Mouse (Mus musculus) gastrocnemius, postnatal 10 days (tissue): ENCODE measurements around the gene Muc4. TPM values are rescaled to one million over a fixed set of nuclear protein-coding genes. Genes with fewer than 3 reads are reported as not detected.

Source experiments
- DNase-seq: peaks from one replicate; pipeline ENCODE4 v3.0.0; 2021; ENCODE audit warnings: mixed read lengths
- total RNA-seq, 2 experiments: library from RNA; stranded (reverse); gene quantifications; 2 replicates each; pipeline ENCODE4 v1.2.3; 2021

Gene Muc4
- total RNA-seq, 2 experiments from 2014 or later = 0.07 to 0.47 TPM

DNA sequence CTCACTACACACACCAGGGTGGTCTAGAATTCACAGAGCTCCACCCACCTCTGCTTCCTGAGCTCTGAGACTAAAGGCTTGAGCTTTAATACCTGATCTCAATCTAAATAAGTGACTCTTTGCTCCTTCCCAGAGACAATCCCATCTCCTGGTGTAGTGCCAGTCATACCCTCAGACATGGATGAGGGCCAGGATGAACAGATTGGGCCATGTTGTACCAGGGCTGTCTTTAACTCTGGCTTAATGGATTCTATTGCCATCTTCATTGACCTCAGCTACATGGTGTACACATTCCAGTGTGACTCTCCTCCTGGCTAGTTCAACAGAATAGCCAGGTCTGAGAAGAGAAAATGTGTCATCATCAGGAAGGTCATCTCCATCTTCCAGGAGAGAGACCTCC lies 9.2 kb upstream of the Muc4 start:
- no peak for DNase-seq

DNA sequence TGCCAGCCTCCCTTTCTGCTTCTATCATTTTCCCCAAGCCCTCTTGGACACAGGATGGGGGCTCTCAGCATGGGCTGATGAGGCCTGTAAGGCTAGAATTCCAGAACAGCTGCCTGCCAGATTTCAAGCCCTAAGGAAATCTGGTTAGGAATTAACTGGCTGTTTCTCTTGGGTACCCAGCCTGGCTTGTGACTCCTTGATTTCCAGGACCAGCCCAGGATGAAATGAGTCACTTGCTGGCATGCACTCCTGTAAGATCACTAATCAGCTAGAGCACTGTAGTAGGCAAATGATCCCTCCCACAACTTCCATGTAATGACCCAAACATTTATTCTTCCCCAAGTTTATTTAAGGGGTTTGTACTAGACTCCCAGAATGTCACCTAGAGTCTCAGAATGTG lies 7.4 kb upstream of the Muc4 start:
- DNase-seq = no peak

DNA sequence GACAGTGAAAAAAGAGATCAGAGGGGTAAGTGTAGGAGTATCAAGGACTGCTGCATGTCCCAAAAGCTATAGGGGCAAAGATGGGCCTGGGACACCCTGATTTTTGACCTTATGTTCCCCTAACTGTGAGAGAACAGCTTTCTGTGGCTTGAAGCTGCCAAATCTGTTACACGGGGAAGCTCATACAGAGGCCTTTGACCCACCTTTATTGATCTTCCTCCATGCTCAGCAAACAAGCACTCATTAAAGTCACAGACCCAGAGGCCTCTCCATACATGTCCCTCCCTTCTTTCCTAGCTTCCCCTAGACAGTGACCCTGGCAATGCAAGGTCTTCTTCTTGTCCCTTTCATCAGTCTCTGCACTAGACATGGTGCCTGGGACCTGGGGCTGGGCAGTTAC lies 7.0 kb upstream of the Muc4 start:
- DNase-seq = no peak

DNA sequence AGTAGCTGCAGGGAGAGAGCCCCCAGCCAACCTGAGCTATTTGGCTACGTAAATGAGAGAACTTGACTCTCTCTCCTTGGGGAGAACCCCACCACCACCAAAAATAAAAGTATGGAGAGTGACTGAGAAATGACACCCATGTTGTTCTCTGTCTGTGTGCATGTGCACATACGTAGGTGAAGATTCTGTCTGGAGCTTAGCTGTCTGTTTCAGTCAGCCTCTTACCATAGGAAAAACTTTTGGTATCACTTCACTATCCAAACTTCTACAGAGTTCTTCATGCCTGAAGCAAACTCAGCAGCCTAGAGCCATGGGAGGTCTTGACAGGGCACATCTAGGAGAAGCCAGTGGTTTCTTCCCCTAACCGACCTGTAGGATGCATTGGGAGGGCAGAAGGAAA lies 2.5 kb upstream of the Muc4 start:
- no peak for DNase-seq

DNA sequence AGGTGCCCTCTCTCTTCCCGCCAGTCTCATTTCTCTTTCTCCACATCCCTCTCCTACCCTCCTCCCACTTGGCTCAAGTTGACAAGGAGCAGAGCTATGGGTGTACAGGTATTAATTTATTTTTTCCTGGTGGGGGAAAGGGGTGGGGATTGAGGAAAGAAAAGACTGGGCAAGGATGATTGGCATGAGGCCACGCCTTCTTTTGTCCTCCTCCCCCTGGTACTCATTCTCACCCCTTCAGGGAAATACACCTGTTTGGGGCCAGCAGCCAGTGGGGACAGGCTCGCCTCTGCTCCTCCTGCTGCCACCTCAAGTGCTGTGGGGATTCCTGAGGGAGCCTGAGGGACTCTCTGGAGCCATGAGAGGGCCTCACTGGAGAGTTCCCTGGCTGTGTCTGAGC lies 336 bp downstream of the Muc4 start:
- DNase-seq = no peak

DNA sequence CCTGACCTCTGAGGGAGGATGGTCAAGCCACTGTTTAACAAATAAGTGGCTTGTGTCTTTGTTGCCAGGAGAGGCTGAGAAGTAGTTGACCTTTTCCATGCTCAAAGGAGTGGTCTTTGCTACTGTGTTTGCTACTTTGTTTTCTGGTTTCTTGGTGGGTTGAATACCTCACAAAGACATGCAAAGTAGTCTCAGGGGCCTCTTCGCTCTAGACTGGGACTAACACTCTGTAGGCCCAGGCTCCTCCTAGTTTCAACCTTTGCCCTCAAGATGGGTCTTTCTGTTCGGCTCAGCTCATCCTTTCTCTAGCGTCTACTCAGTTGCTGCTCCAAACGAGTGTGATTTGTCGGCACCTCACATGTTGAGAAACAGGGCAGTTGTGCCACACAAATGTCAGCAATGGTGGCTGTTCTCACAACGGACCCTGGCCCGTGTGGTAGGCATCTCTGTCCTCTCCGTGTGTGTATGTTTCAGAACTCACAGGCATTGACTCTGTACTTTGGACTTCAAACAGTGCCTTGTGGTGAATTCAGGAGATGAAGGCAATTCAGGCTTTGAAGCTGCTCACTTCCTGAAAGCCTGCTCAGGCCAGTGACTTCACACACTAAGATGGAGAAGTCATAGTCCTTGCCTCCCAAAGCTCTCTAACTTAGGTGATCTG lies 4.4 kb downstream of the Muc4 start:
- no peak for DNase-seq

DNA sequence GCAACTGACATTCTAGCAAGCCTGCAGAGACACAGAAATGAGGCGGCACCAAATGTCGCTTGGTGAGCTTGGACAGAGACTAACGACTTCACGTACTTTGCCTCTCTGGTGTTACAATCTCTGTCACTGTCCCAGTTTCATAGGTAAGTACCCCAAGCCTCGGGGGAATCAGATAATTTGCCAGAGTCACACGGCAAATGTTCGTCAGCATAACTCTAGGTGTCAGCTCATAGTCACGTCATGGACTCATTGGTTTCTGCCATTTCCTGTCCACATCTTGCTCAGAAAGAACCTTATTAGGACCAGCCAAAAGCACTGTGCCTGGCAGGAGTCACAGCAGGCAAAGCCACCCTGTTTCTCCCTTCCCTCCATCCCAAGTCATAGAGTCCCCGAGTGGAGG lies 5.7 kb downstream of the Muc4 start:
- no peak for DNase-seq

DNA sequence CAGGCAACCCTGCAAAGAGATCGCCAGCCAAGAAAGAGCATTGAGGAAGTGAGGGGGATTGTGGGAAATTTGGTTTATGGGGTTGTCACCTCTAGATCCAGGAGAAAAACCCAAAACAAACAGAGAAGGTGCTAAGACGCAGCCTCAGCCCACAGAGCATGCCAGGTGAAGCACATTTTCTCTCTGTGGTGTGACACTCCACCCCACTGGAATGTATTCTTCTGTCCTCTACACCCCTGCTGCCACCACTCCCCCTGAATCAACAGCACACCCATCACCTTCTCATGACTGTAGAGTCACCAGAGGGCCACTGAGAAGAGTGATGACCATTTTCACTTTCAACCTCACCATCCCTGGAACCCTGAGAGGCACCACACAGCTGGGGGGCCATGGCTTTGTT lies 7.0 kb downstream of the Muc4 start:
- no peak for DNase-seq

DNA sequence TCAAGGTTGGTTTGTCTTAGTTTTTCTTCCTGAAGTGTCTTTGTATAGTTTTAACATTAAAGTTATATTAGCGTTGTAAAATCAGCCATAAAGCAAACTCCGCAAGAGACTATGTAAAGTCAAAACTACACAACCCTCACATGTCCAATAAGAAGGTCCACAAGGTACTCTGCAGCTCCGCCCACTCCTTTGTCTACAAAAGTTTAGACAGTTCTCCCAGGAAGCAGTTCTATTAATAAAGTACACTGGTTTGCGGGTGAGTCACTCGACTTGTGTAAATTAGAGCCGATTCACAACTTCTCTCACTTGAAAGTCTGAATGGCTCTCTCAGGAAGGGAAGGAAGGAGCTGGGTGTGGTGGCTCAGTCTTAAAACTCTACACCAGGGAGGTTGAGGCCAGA lies 10.2 kb downstream of the Muc4 start:
- no peak for DNase-seq

DNA sequence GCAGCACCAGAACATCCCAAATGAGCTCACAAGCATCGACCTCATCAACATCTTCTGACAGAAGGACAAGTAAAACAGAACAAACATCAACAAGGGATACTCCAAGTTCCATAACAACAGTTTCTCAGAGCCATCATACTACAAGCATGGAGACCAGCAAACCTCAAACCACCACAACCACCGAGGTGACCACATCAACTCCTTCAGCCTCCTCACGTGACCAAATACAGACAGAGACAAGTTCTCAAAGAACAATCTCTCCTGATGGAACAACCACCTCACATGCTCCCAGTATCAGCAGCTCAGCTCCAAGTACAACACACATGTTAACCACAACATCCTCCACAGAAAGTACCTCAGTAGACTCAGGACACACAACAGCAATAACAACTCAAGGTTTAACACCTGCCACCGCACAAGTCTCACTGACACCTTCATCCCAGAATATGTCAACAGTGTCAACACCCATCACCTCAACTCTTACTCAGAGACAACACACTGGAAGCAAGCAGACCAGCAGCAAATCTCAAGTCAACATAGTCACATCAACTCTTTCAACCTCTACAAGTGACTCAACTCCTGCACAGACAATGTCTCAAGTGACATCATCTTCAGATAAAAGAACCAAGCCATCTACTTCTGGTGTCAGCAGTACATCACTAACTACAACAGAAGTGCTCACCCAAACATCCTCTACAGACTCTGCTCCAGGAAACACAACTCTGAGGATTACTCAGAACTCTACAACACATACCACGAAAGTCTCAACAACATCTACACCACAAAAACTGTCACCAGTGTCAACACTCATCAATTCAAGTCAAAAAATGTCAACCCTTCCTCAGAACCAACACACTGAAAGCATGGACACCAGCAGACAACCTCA lies 14.8 kb downstream of the Muc4 start:
- DNase-seq = no peak

DNA sequence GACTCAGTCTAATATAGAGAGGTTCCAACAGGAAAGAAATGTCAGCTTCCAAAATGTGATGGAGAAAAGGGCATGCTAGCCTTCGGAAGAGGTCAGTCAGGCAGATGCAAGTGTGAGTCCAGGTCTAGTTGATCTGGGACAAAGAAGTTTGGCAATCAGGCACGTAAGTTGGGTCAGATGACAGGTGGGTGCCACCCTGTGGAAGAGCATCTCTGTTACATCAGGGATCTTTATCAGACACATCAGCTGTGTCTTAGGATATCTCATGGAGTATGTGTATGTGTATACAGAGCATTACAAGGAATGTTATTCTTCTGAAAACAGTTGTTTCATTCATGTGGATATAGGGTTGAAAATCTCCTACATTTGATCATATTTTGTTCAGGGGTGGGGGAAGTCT lies 28.9 kb downstream of the Muc4 start:
- no peak for DNase-seq

DNA sequence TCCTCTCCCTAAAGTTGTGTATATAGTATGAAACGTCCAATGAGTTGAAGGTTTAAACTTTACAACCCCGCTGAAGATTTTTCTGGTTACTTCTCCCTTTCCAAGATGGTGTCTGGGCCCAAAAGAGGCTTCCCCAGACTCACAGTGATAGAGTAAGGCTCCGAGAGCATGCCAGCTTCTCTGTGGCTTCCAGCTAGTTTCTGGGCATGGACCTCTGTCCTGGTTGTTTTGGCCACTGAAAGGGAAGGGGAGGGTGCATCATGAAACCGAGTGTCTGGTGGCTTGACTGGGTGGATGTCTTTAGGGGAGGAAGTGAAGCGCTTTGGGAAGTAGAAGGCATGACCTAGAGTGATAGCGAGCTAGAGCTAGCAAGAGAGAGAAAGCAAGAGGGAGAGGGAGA lies 29.3 kb downstream of the Muc4 start:
- no peak for DNase-seq

DNA sequence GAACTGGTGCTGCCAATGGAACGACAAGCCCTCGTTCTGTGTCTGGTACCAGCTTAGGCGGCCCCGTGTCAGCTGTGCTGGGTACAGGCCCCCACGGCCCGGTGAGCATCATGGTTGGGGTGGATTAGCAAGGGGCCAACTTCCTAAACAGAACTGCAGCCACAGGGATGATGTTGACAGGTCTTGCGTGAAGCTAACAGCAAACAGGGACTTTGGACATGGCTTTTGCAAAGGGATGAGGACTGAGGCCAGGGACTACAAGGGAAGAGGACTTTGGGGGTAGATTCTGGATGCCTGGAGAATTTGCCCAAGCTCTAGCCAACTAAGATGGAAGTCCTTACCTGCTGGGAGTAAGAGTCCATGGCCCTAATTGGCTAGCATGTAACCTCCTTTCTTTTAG lies 31.2 kb downstream of the Muc4 start:
- no peak for DNase-seq

DNA sequence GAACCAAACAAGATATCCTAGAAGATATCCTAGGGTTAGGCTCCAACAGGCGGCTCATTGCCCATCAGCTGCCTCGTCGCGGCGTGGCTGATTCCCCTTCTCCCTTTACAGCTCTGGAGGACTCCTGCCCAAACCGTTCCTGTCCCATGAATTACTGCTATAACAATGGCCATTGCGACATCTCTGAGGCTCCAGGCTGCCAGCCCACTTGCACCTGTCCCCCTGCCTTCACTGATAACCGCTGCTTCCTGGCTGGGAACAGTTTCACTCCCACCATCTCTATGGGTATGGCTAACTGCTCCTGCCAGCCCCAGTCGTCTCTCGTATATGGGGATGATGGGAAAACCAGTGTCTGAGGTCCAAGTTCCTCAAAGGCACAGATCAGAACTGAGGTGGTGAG lies 41.0 kb downstream of the Muc4 start:
- DNase-seq = no peak

DNA sequence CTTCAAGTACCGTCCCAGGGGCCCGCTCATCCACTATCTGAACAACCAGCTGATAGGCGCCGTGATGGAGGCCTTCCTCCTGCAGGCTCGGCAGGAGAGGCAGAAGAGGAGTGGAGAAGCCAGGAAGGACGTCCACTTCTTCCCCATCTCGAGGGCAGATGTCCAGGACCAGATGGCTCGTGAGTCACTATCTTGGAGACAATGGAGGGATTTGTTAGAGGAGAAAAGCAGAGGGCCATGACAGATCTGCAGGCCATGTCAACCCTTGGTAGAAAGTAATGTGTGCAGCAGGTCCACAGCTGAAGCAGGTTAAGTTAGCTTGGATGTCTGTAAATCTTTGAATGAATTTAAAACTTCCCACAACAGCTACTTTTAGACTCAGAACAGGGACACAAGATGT lies 43.3 kb downstream of the Muc4 start:
- no peak for DNase-seq

DNA sequence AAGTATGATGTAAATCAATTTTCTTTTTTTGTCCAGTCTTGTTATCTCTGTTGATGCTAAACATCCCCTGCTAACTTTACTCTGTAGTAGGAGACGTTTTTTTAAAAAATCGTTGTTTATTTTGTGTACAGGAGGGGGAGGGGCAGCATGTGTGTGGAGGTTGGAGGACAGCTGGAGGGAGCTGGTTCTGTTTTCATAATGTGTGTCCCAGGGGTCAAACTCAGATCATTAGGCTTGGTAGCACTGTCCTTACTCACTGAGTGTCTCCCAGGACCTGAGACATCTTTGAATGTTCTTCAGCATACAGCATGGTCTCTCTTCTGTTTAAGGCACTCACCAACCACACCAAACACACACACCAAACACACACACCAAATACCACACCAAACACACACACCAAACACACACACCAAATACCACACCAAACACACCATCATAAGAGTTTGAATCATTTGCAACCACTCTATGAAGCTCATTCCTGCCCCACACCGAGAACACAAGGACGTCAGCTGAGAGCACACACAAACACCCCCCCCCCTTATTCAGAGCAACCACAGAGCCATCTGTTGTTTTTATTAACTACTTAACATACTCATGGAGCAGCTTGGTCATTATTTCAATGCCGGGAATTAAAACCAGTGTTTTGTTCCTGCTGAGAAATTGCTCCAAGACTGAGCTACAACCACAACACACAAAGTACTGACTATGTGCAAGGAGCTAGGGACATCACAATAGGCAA lies 47.8 kb downstream of the Muc4 start:
- DNase-seq = no peak

DNA sequence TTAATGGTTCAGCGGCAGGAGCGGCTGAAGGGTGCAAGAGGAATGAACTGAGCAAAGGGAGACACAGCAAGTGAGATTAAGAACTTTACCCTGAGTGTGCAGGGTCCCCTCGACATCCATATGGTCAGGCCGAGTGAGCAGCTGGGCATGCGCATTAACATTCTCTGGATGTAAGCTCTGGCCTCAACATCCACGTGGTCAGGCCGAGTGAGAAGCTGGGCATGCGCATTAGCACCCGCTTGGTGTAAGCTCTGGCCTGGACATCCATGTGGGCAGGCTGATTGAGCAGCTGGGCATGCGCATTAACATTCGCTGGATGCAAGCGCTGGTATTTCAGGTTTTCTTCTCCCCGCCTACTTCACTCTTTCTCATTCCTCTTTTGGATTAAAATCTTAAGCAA lies 49.2 kb downstream of the Muc4 start:
- DNase-seq = no peak

DNA sequence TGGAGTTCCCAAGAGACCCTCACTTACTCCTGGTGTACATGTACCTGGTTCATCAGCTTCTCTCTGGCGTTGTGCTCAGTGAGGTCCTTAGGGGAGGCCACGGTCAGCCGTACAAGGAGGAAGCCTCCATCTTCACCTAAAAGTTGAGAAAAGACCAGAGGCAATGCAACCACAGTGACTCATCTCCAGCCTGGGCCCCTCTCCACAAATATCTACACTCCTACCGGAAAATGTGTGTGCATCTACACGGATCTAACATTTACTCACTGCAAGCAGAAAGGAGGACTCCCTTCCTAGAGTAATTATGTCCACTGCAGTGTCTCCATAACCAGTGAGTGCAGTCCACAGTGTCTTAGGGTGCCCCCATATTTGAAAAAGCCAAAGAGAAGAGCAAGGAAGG lies 54.4 kb downstream of the Muc4 start:
- no peak for DNase-seq

DNA sequence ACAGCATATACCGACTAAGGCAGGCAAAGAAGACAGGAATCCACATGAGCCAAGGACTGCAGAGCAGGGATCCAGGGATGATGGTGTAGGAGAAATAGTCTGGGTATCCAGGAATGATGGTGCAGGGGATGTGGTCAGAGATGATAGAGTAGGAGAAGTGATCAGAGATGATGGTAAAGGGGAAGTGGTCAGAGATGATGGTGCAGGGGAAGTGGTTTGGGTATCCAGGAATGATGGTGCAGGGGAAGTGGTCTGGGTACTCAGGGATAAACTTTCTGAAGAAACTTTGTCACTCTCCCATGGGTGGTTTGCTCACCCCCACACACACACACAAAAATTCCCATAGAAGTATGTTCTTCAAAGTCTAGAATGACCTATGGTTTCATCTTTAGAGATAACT lies 59.5 kb downstream of the Muc4 start:
- no peak for DNase-seq

DNA sequence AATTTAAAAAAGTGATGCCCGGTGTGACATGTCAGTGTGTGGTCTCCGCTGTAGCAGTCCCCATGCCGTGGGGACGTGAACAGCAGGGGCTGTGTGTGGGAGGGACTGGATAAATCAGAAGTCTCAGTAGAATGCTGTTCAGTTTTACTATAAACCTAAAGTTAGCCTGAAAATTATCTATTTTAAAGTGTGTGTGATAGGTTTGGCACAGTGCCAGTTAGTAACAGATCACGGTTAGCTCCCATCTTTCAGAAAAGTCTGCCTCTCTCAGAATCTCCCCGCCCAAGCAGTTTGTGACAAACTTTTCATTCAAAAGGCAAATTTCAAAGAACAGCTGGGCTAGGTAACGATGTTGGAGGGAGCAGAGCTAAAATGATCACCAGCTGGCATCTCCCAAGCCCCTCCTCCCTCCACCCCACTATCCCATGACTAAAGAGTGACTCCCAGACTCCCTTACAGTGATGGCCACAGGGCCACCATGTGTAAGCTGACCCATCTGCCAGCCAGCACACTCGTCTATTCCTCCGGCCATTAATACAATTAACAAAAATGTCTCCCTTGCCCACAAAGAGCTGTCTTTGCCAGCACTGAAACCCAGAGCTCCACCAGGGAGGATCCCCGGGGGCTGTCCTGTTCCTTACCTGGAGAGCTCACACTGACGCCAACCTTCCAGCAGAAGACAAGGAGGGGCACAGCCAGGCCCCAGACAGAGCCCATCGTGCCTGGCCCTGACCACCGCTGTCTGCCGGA lies 61.2 kb downstream of the Muc4 start:
- DNase-seq = no peak

DNA sequence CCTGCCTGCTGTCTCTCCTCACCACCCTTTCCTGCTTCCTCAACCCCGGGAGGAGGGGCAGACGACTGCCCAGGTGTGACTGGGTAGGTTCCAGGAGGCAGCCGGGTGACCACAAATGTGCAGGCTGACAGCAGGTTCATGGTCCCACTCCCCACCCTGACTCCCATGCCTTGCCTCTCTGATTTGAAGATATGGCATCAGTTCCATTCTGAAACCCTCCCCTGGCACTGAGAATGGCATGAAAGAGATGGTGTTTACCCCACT lies 61.7 kb downstream of the Muc4 start, which contains the start of gene Muc20:
Muc20 (minus strand) TSS at position 10 of the 264 bp plus-strand sequence.
- no peak for DNase-seq

DNA sequence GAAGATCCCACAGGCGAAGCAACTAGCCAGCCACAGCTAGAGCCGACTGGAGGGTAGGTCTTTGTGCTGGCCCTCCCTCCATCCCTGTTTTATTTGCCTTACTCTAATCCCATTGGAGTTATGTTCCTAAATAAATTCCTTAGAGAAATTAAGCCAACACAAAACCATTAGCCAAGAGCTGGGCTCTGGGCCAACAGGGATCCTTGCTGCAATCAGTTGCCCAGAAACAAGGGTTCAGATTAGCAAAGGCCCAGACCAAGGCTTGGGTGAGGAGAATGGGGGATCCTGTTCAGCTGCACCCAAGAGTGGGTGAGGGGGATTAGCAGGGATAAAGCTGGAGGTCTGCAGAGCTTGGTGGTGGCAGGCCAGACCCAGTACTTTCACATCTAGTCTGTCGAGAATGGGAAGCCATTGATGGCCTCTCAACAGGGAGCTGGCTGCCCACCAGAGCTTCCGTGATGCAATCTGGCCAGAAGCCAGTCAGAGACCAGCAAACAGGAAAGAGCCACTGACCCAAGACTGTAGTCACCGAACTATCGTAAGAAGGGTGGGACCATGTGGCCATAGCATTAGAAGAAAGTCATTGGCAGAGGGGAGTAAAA lies 67.7 kb downstream of the Muc4 start:
- peak; percentile 56 for DNase-seq
